Mouse (Mus musculus) CH12.LX (cell line): ENCODE data around the gene Pxn. TPM values are rescaled to one million over a fixed set of nuclear protein-coding genes. Genes with fewer than 3 reads are reported as not detected.

ENCODE experiments used
- DNase-seq: peaks from one replicate; pipeline ENCODE4 v3.0.0-alpha.2; 2013; ENCODE audit errors: extremely low read depth
- H3K27ac ChIP-seq: 2 replicates; pipeline ENCODE4 v1.5.1; 2012; ENCODE audit warnings: low read depth, mild to moderate bottlenecking, control low read depth, moderate library complexity; ENCODE audit not compliant: insufficient read depth
- H3K27me3 ChIP-seq: replicated peaks from 2 replicates; pipeline ENCODE3; 2012; ENCODE audit warnings: inconsistent platforms
- H3K36me3 ChIP-seq, 2 experiments: replicated peaks in 1 of 2; 2 replicates each; pipeline versions ENCODE3 to v1.6.1; 2012; ENCODE audit warnings: inconsistent platforms in 1 of 2, low read length in 1 of 2, mild to moderate bottlenecking in 1 of 2, mixed read lengths in 1 of 2, moderate library complexity in 1 of 2; ENCODE audit not compliant: control insufficient read depth in 1 of 2, insufficient read depth in 1 of 2
- H3K4me1 ChIP-seq, 2 experiments: 2 replicates each; pipeline ENCODE4 v1.6.1; 2012; ENCODE audit warnings: inconsistent platforms in 1 of 2, moderate library complexity in 1 of 2; ENCODE audit not compliant: insufficient read depth in 2 of 2, control insufficient read depth in 1 of 2
- H3K4me2 ChIP-seq: 2 replicates; pipeline ENCODE4 v1.6.1; 2012; ENCODE audit warnings: low read depth, mild to moderate bottlenecking, control low read depth; ENCODE audit not compliant: poor library complexity, insufficient read depth, severe bottlenecking
- H3K4me3 ChIP-seq, 3 experiments: fragments of 150-350 bp in 1 of 3; sonication (generic) in 1 of 3; replicated peaks in 1 of 3; 2 replicates each; pipeline versions ENCODE3 to v1.5.1; 2011 to 2012; ENCODE audit warnings: low read depth in 2 of 3, low read length in 2 of 3, mild to moderate bottlenecking in 2 of 3, moderate library complexity in 2 of 3, control low read depth in 1 of 3, improper control_type of control experiment in 1 of 3, inconsistent platforms in 1 of 3, mixed read lengths in 1 of 3; ENCODE audit not compliant: poor library complexity in 1 of 3
- H3K79me2 ChIP-seq: replicated peaks from 2 replicates; pipeline ENCODE4 v1.6.1; 2012; ENCODE audit warnings: mild to moderate bottlenecking, moderate library complexity; ENCODE audit not compliant: control insufficient read depth, poor library complexity, insufficient read depth, severe bottlenecking; ENCODE audit errors: extremely low read depth
- H3K9ac ChIP-seq: 2 replicates; pipeline ENCODE4 v1.6.1; 2012; ENCODE audit warnings: low read depth, mild to moderate bottlenecking, control low read depth, moderate library complexity; ENCODE audit not compliant: insufficient read depth
- H3K9me3 ChIP-seq: replicated peaks from 2 replicates; pipeline ENCODE3; 2012; ENCODE audit warnings: low read length, inconsistent platforms, mixed read lengths
- EP300 ChIP-seq: IDR thresholded peaks from 2 replicates; pipeline ENCODE4 v1.6.1; 2011; ENCODE audit warnings: low read length, improper control_type of control experiment
- ETS1 ChIP-seq: conservative IDR thresholded peaks from 2 replicates; pipeline ENCODE4 v1.6.1; 2012; ENCODE audit warnings: low read depth, mild to moderate bottlenecking, inconsistent platforms, low read length, improper control_type of control experiment, moderate library complexity
- GABPA ChIP-seq: IDR thresholded peaks from 2 replicates; pipeline ENCODE4 v1.6.1; 2012; ENCODE audit warnings: low read depth, low read length, improper control_type of control experiment, inconsistent platforms; ENCODE audit not compliant: insufficient replicate concordance
- HCFC1 ChIP-seq: IDR thresholded peaks from 2 replicates; pipeline ENCODE4 v1.6.1; 2012; ENCODE audit warnings: low read depth, mild to moderate bottlenecking, inconsistent platforms, low read length, improper control_type of control experiment
- MAFK ChIP-seq: IDR thresholded peaks from 2 replicates; pipeline ENCODE4 v1.6.1; 2011; ENCODE audit warnings: low read length, improper control_type of control experiment; ENCODE audit not compliant: insufficient replicate concordance
- MAX ChIP-seq: IDR thresholded peaks from 2 replicates; pipeline ENCODE4 v1.6.1; 2011; ENCODE audit warnings: low read length, improper control_type of control experiment
- MAZ ChIP-seq: IDR thresholded peaks from 2 replicates; pipeline ENCODE4 v1.6.1; 2012; ENCODE audit warnings: low read depth, mild to moderate bottlenecking, inconsistent platforms, low read length, improper control_type of control experiment, moderate library complexity
- MYC ChIP-seq: IDR thresholded peaks from 2 replicates; pipeline ENCODE4 v1.6.1; 2011; ENCODE audit warnings: low read depth, mild to moderate bottlenecking, improper control_type of control experiment, low read length
- RAD21 ChIP-seq: IDR thresholded peaks from 2 replicates; pipeline ENCODE4 v1.6.1; 2011; ENCODE audit warnings: low read depth, mild to moderate bottlenecking, low read length, improper control_type of control experiment, moderate library complexity
- TCF12 ChIP-seq: IDR thresholded peaks from 2 replicates; pipeline ENCODE4 v1.6.1; 2014; ENCODE audit warnings: low read depth, mild to moderate bottlenecking, inconsistent platforms, low read length, improper control_type of control experiment
- UBTF ChIP-seq: IDR thresholded peaks from 2 replicates; pipeline ENCODE4 v1.6.1; 2012; ENCODE audit warnings: low read depth, mild to moderate bottlenecking, inconsistent platforms, low read length, improper control_type of control experiment, moderate library complexity
- ZC3H11A ChIP-seq: IDR thresholded peaks from 2 replicates; pipeline ENCODE4 v1.6.1; 2012; ENCODE audit warnings: low read depth, mild to moderate bottlenecking, inconsistent platforms, low read length, improper control_type of control experiment
- dilution Hi-C: fragments of 300-500 bp; cut with MboI; formaldehyde crosslinking; loops from 2 replicates; pipeline ENCODE4 v1.14.3; 2020; ENCODE audit warnings: low sequenced_read_pairs; ENCODE audit not compliant: extremely low pct_unique_long_range_greater_than_20kb, extremely low pct_ligation_motif_present
- in situ Hi-C: fragments of 300-500 bp; cut with MboI; formaldehyde crosslinking; loops from 3 replicates; pipeline ENCODE4 v1.14.3; 2019; ENCODE audit warnings: low sequenced_read_pairs, low pct_ligation_motif_present, low pct_unique_long_range_greater_than_20kb, mixed read lengths
- polyA plus RNA-seq: library from polyadenylated mRNA; unstranded; fragments of >175 nt; gene quantifications from 2 replicates; pipeline ENCODE4 v1.2.1, GENCODE M21; 2012; ENCODE audit warnings: low read depth; ENCODE audit not compliant: insufficient read length
- total RNA-seq, 2 experiments: library from RNA; depleted of rRNA; stranded (reverse); fragments of 300-350 nt in 1 of 2; fragments of >200 nt in 1 of 2; gene quantifications; 2 replicates each; pipeline ENCODE4 v1.2.3; 2012 to 2014

The Pxn gene
- total and polyA plus RNA-seq, 3 experiments: 17.0 to 43.4 (median 21.1) TPM

- H3K4me1 ChIP-seq: peaks cover 23 to 73% of the 10 kb centered on the region in 2 experiments
- dilution Hi-C loops: no loop called here
- peaks cover 23 to 32% of the 10 kb centered on the region in 2 experiments for H3K36me3 ChIP-seq
- H3K9ac ChIP-seq: no peak overlapping the region
- no peak overlapping the region for H3K4me2 ChIP-seq
- DNase-seq: no peak
- H3K9me3 ChIP-seq: no peaks in the 10 kb centered on the region
- H3K79me2 ChIP-seq: no peaks in the 10 kb centered on the region
- H3K27me3 ChIP-seq: no peaks in the 10 kb centered on the region
- TF ChIP-seq TCF12: no peak
- TF ChIP-seq ETS1: no peak
- no peak for TF ChIP-seq ZC3H11A
- TF ChIP-seq MAZ: no peak
- no peak for TF ChIP-seq UBTF
- no peak for TF ChIP-seq EP300
- TF ChIP-seq GABPA: no peak
- no peak for TF ChIP-seq MAFK
- TF ChIP-seq HCFC1: no peak
- no peak overlapping the region for H3K27ac ChIP-seq
- in situ Hi-C loops: no loop called here
- H3K4me3 ChIP-seq: no peak overlapping the region
Observed at GRCm38 (mm10) chr5:115542635-115543384, 36.3 kb downstream of the Pxn start.

GRCm38 (mm10) chr5:115543509-115544253 is 37.2 kb downstream of the Pxn start:
- H3K36me3 ChIP-seq: peaks cover 25 to 41% of the 10 kb centered on the region in 2 experiments
- in situ Hi-C loops: no loop called here
- H3K4me2 ChIP-seq: no peak overlapping the region
- no peaks in the 10 kb centered on the region for H3K27me3 ChIP-seq
- dilution Hi-C loops: no loop called here
- DNase-seq: no peak
- no peaks in the 10 kb centered on the region for H3K9me3 ChIP-seq
- H3K79me2 ChIP-seq: no peaks in the 10 kb centered on the region
- peaks cover 16 to 74% of the 10 kb centered on the region in 2 experiments for H3K4me1 ChIP-seq
- TF ChIP-seq MAX (no peak), MYC (no peak), RAD21 (no peak)
- H3K4me3 ChIP-seq: peak overlapping the region in 1 of 3 experiments; percentile 42
- no peak overlapping the region for H3K9ac ChIP-seq
- H3K27ac ChIP-seq: no peak overlapping the region
